Mouse (Mus musculus) thymus, adult 2 months (tissue): ENCODE results near the gene Farp2.

Experiments used
- CTCF ChIP-seq: fragments of 200-500 bp; IDR thresholded peaks from 2 replicates; pipeline ENCODE4 v1.5.1; 2012; ENCODE audit warnings: mild to moderate bottlenecking, control low read depth, low read length, moderate library complexity, borderline replicate concordance; ENCODE audit not compliant: control insufficient read depth, poor library complexity, insufficient read depth; ENCODE audit errors: extremely low read depth
- POLR2A ChIP-seq: fragments of 200-500 bp; IDR thresholded peaks from 2 replicates; pipeline ENCODE4 v1.6.1; 2012; ENCODE audit warnings: mild to moderate bottlenecking, low read length, control low read depth, moderate library complexity; ENCODE audit not compliant: control insufficient read depth, poor library complexity, insufficient read depth; ENCODE audit errors: extremely low read depth

- 0 out of 2 replicates have a peak, but pooled peaks have one; percentile 36 for TF ChIP-seq POLR2A
- TF ChIP-seq CTCF = no peak
These were observed 33.0 kb upstream of the Farp2 start, which contains the start of gene Hdlbp for GRCm38 (mm10) chr1:93478586-93479475.
